Mouse (Mus musculus) thymus, adult 2 months (tissue): ENCODE data around the gene Naip5. TPM values are rescaled to one million over a fixed set of nuclear protein-coding genes. Genes with fewer than 3 reads are reported as not detected.
"Not testable (repeated sequence)": the region's sequence is repeated elsewhere in the genome, so short reads cannot be mapped to it uniquely, and the experiment has no call there.

ENCODE experiments used
- DNase-seq: peaks from one replicate; pipeline ENCODE4 v3.0.0; 2021
- H3K27ac ChIP-seq: fragments of 200-500 bp; 2 replicates; pipeline ENCODE4 v1.5.1; 2012; ENCODE audit warnings: low read length, control low read depth; ENCODE audit not compliant: control insufficient read depth, insufficient read depth
- H3K27me3 ChIP-seq: fragments of 200-500 bp; 2 replicates; pipeline ENCODE4 v1.6.1; 2012; ENCODE audit warnings: mild to moderate bottlenecking, low read length, moderate library complexity, mixed read lengths; ENCODE audit not compliant: control insufficient read depth, insufficient read depth
- H3K36me3 ChIP-seq: fragments of 200-500 bp; 2 replicates; pipeline ENCODE4 v1.6.1; 2012; ENCODE audit warnings: mild to moderate bottlenecking, low read length, moderate library complexity; ENCODE audit not compliant: control insufficient read depth, insufficient read depth
- H3K4me1 ChIP-seq: fragments of 200-500 bp; replicated peaks from 2 replicates; pipeline ENCODE4 v1.6.1; 2012; ENCODE audit warnings: low read length; ENCODE audit not compliant: control insufficient read depth, insufficient read depth
- H3K4me3 ChIP-seq: fragments of 200-500 bp; 2 replicates; pipeline ENCODE4 v1.5.1; 2012; ENCODE audit warnings: mild to moderate bottlenecking, low read length, control low read depth, moderate library complexity; ENCODE audit not compliant: control insufficient read depth, insufficient read depth
- CTCF ChIP-seq: fragments of 200-500 bp; IDR thresholded peaks from 2 replicates; pipeline ENCODE4 v1.5.1; 2012; ENCODE audit warnings: mild to moderate bottlenecking, control low read depth, low read length, moderate library complexity, borderline replicate concordance; ENCODE audit not compliant: control insufficient read depth, poor library complexity, insufficient read depth; ENCODE audit errors: extremely low read depth
- POLR2A ChIP-seq: fragments of 200-500 bp; IDR thresholded peaks from 2 replicates; pipeline ENCODE4 v1.6.1; 2012; ENCODE audit warnings: mild to moderate bottlenecking, low read length, control low read depth, moderate library complexity; ENCODE audit not compliant: control insufficient read depth, poor library complexity, insufficient read depth; ENCODE audit errors: extremely low read depth
- WGBS: fragments of 180-500 bp; shearing (Covaris S2); methylation state at CpG from one replicate; pipeline ENCODE4 v1.1.7; 2018; 5-methylcytosine and 5-hydroxymethylcytosine counted together
- polyA plus RNA-seq: library from polyadenylated mRNA; depleted of rRNA; stranded (reverse); fragments of >200 nt; gene quantifications from 2 replicates; pipeline ENCODE4 v1.2.3, GENCODE M21; 2012; rRNA removed

Naip5 gene
- polyA plus RNA-seq, result 1.5 and 1.7 TPM in 2 replicates

GRCm38 (mm10) chr13:100246223-100246622, at the start of gene Naip5:
Naip5 (minus strand) TSS chr13:100246323.
- H3K36me3 ChIP-seq, H3K27ac ChIP-seq, DNase-seq, H3K4me1 ChIP-seq, H3K4me3 ChIP-seq, H3K27me3 ChIP-seq: not testable (repeated sequence)
- 89% methylated on average over 4 of the region's 4 CpGs for WGBS

GRCm38 (mm10) chr13:100284611-100285010, 38.5 kb upstream of the Naip5 start:
- H3K36me3 ChIP-seq, result no peaks in the 10 kb centered on the region
- 90% methylated on average over 1 of the region's 1 CpGs for WGBS

GRCm38 (mm10) chr13:100271474-100272132, 25.5 kb upstream of the Naip5 start:
- not testable (repeated sequence) for DNase-seq, H3K36me3 ChIP-seq, H3K27ac ChIP-seq, H3K4me1 ChIP-seq, H3K27me3 ChIP-seq, H3K4me3 ChIP-seq
- WGBS, result no CpG with 5 or more reads among the region's 1 CpGs

More at GRCm38 (mm10) chr13:100284611-100285010, 38.5 kb upstream of the Naip5 start:
- TF ChIP-seq CTCF (no peak), POLR2A (no peak)
- no peak overlapping the region for H3K27ac ChIP-seq
- no peaks in the 10 kb centered on the region for H3K4me1 ChIP-seq
- H3K27me3 ChIP-seq, result no peaks in the 10 kb centered on the region
- no peak overlapping the region for H3K4me3 ChIP-seq
- no peak for DNase-seq

- not testable (repeated sequence) for H3K4me3 ChIP-seq, DNase-seq, H3K27ac ChIP-seq, H3K36me3 ChIP-seq, H3K27me3 ChIP-seq, H3K4me1 ChIP-seq
- 88% methylated on average over 2 of the region's 2 CpGs for WGBS
Measured at GRCm38 (mm10) chr13:100256996-100257395, 10.9 kb upstream of the Naip5 start.

GRCm38 (mm10) chr13:100255925-100256324, 9.8 kb upstream of the Naip5 start:
- WGBS, result 95% methylated on average over 6 of the region's 6 CpGs
- not testable (repeated sequence) for H3K4me3 ChIP-seq, H3K27ac ChIP-seq, H3K27me3 ChIP-seq, H3K4me1 ChIP-seq, DNase-seq, H3K36me3 ChIP-seq

- not testable (repeated sequence) for H3K36me3 ChIP-seq, H3K4me3 ChIP-seq, DNase-seq, H3K27me3 ChIP-seq, H3K27ac ChIP-seq, H3K4me1 ChIP-seq
- WGBS, result 86% methylated on average over 2 of the region's 2 CpGs
Measured at GRCm38 (mm10) chr13:100251897-100252296, 5.8 kb upstream of the Naip5 start.

- not testable (repeated sequence) for H3K36me3 ChIP-seq, H3K27me3 ChIP-seq, H3K4me1 ChIP-seq, DNase-seq, H3K27ac ChIP-seq, H3K4me3 ChIP-seq
- 38% methylated on average over 5 of the region's 5 CpGs for WGBS
Measured at GRCm38 (mm10) chr13:100246896-100247519, 885 bp upstream of the Naip5 start.

GRCm38 (mm10) chr13:100243702-100244101, 2.4 kb downstream of the Naip5 start:
- H3K4me3 ChIP-seq, result no peak overlapping the region
- H3K36me3 ChIP-seq, result no peaks in the 10 kb centered on the region

GRCm38 (mm10) chr13:100213683-100214082, 32.4 kb downstream of the Naip5 start:
- H3K4me1 ChIP-seq, H3K36me3 ChIP-seq, DNase-seq, H3K27ac ChIP-seq, H3K27me3 ChIP-seq, H3K4me3 ChIP-seq: not testable (repeated sequence)
- WGBS, result 86% methylated on average over 1 of the region's 1 CpGs

More at GRCm38 (mm10) chr13:100243702-100244101, 2.4 kb downstream of the Naip5 start:
- Histone ChIP-seq H3K4me1 (no peaks in the 10 kb centered on the region), H3K27ac (no peak overlapping the region), H3K27me3 (no peaks in the 10 kb centered on the region)
- no peak for TF ChIP-seq CTCF
- TF ChIP-seq POLR2A, result no peak
- DNase-seq, result no peak
